Mouse (Mus musculus): ENCODE measurements at regions not wholly inside any gene's neighbourhood (a gene's known extent, or its start where the extent isn't known, plus 50 kb on each side); places are given as distances from the start of the nearest gene placed in this dataset.

- peak in 1 of 2 experiments; percentile 1 for DNase-seq (ENCODE audit: low spot score in 2 of 2)
Observed at GRCm38 (mm10) chrX:15913795-15914500, 608.7 kb upstream of the Cypt1 start.

All from layer of hippocampus, adult 8-10 months (tissue).